Mouse (Mus musculus) CH12.LX (cell line): ENCODE results near the gene Mrpl55. TPM values are rescaled to one million over a fixed set of nuclear protein-coding genes. Genes with fewer than 3 reads are reported as not detected.

ENCODE experiments used
- DNase-seq: peaks from one replicate; pipeline ENCODE4 v3.0.0-alpha.2; 2013; ENCODE audit errors: extremely low read depth
- H3K27ac ChIP-seq: 2 replicates; pipeline ENCODE4 v1.5.1; 2012; ENCODE audit warnings: low read depth, mild to moderate bottlenecking, control low read depth, moderate library complexity; ENCODE audit not compliant: insufficient read depth
- H3K27me3 ChIP-seq: replicated peaks from 2 replicates; pipeline ENCODE3; 2012; ENCODE audit warnings: inconsistent platforms
- H3K36me3 ChIP-seq, 2 experiments: replicated peaks in 1 of 2; 2 replicates each; pipeline versions ENCODE3 to v1.6.1; 2012; ENCODE audit warnings: inconsistent platforms in 1 of 2, low read length in 1 of 2, mild to moderate bottlenecking in 1 of 2, mixed read lengths in 1 of 2, moderate library complexity in 1 of 2; ENCODE audit not compliant: control insufficient read depth in 1 of 2, insufficient read depth in 1 of 2
- H3K4me1 ChIP-seq, 2 experiments: 2 replicates each; pipeline ENCODE4 v1.6.1; 2012; ENCODE audit warnings: inconsistent platforms in 1 of 2, moderate library complexity in 1 of 2; ENCODE audit not compliant: insufficient read depth in 2 of 2, control insufficient read depth in 1 of 2
- H3K4me2 ChIP-seq: 2 replicates; pipeline ENCODE4 v1.6.1; 2012; ENCODE audit warnings: low read depth, mild to moderate bottlenecking, control low read depth; ENCODE audit not compliant: poor library complexity, insufficient read depth, severe bottlenecking
- H3K4me3 ChIP-seq, 3 experiments: fragments of 150-350 bp in 1 of 3; sonication (generic) in 1 of 3; replicated peaks in 1 of 3; 2 replicates each; pipeline versions ENCODE3 to v1.5.1; 2011 to 2012; ENCODE audit warnings: low read depth in 2 of 3, low read length in 2 of 3, mild to moderate bottlenecking in 2 of 3, moderate library complexity in 2 of 3, control low read depth in 1 of 3, improper control_type of control experiment in 1 of 3, inconsistent platforms in 1 of 3, mixed read lengths in 1 of 3; ENCODE audit not compliant: poor library complexity in 1 of 3
- H3K79me2 ChIP-seq: replicated peaks from 2 replicates; pipeline ENCODE4 v1.6.1; 2012; ENCODE audit warnings: mild to moderate bottlenecking, moderate library complexity; ENCODE audit not compliant: control insufficient read depth, poor library complexity, insufficient read depth, severe bottlenecking; ENCODE audit errors: extremely low read depth
- H3K9ac ChIP-seq: 2 replicates; pipeline ENCODE4 v1.6.1; 2012; ENCODE audit warnings: low read depth, mild to moderate bottlenecking, control low read depth, moderate library complexity; ENCODE audit not compliant: insufficient read depth
- H3K9me3 ChIP-seq: replicated peaks from 2 replicates; pipeline ENCODE3; 2012; ENCODE audit warnings: low read length, inconsistent platforms, mixed read lengths
- BHLHE40 ChIP-seq: IDR thresholded peaks from 2 replicates; pipeline ENCODE4 v1.6.1; 2011; ENCODE audit warnings: mild to moderate bottlenecking, low read depth, low read length, improper control_type of control experiment
- CHD1 ChIP-seq: IDR thresholded peaks from 2 replicates; pipeline ENCODE4 v1.6.1; 2012; ENCODE audit warnings: low read depth, low read length, improper control_type of control experiment, inconsistent platforms
- E2F4 ChIP-seq: IDR thresholded peaks from 2 replicates; pipeline ENCODE4 v1.6.1; 2011; ENCODE audit warnings: low read depth, low read length, improper control_type of control experiment; ENCODE audit not compliant: insufficient replicate concordance
- ETS1 ChIP-seq: conservative IDR thresholded peaks from 2 replicates; pipeline ENCODE4 v1.6.1; 2012; ENCODE audit warnings: low read depth, mild to moderate bottlenecking, inconsistent platforms, low read length, improper control_type of control experiment, moderate library complexity
- MAZ ChIP-seq: IDR thresholded peaks from 2 replicates; pipeline ENCODE4 v1.6.1; 2012; ENCODE audit warnings: low read depth, mild to moderate bottlenecking, inconsistent platforms, low read length, improper control_type of control experiment, moderate library complexity
- NRF1 ChIP-seq: IDR thresholded peaks from 2 replicates; pipeline ENCODE4 v1.6.1; 2014; ENCODE audit warnings: low read depth, mild to moderate bottlenecking, inconsistent platforms, low read length, improper control_type of control experiment, moderate library complexity
- POLR2A ChIP-seq: IDR thresholded peaks from 2 replicates; pipeline ENCODE4 v1.6.1; 2011; ENCODE audit warnings: low read depth, mild to moderate bottlenecking, improper control_type of control experiment, low read length
- RAD21 ChIP-seq: IDR thresholded peaks from 2 replicates; pipeline ENCODE4 v1.6.1; 2011; ENCODE audit warnings: low read depth, mild to moderate bottlenecking, low read length, improper control_type of control experiment, moderate library complexity
- SMC3 ChIP-seq: IDR thresholded peaks from 2 replicates; pipeline ENCODE4 v1.6.1; 2011; ENCODE audit warnings: low read depth, low read length, improper control_type of control experiment
- ZMIZ1 ChIP-seq: IDR thresholded peaks from 2 replicates; pipeline ENCODE4 v1.6.1; 2012; ENCODE audit warnings: low read depth, mild to moderate bottlenecking, inconsistent platforms, low read length, improper control_type of control experiment
- dilution Hi-C: fragments of 300-500 bp; cut with MboI; formaldehyde crosslinking; loops from 2 replicates; pipeline ENCODE4 v1.14.3; 2020; ENCODE audit warnings: low sequenced_read_pairs; ENCODE audit not compliant: extremely low pct_unique_long_range_greater_than_20kb, extremely low pct_ligation_motif_present
- in situ Hi-C: fragments of 300-500 bp; cut with MboI; formaldehyde crosslinking; loops from 3 replicates; pipeline ENCODE4 v1.14.3; 2019; ENCODE audit warnings: low sequenced_read_pairs, low pct_ligation_motif_present, low pct_unique_long_range_greater_than_20kb, mixed read lengths
- polyA plus RNA-seq: library from polyadenylated mRNA; unstranded; fragments of >175 nt; gene quantifications from 2 replicates; pipeline ENCODE4 v1.2.1, GENCODE M21; 2012; ENCODE audit warnings: low read depth; ENCODE audit not compliant: insufficient read length
- total RNA-seq, 2 experiments: library from RNA; depleted of rRNA; stranded (reverse); fragments of 300-350 nt in 1 of 2; fragments of >200 nt in 1 of 2; gene quantifications; 2 replicates each; pipeline ENCODE4 v1.2.3; 2012 to 2014

Gene Mrpl55
- total and polyA plus RNA-seq, 3 experiments, result 74.4 to 92.9 (median 88.2) TPM

DNA sequence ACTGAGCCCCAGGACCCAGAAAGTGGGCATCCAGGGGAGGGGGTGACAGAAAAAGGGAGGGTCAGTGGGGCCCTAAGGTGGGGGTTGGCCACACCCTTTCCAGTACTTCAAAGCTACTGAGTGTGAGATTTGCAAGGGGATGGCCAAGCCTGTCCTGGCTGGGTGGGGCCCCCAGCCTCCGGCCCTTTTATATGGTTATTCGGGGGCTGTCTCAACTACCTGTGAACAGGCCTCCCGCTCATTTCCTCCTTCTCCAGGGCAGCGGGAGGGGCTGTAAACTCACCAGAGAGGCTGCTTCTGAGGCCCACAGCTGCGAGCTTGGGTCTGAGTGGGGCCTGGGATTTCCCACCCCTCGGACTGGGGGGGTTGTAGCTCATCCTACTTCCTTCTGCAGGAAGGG is 41.6 kb downstream of the Mrpl55 start:
- Histone ChIP-seq H3K9ac (no peak overlapping the region), H3K4me1 (peaks cover 0 to 20% of the 10 kb centered on the region in 2 experiments; a peak in 2 of 4 replicates), H3K36me3 (no peaks in the 10 kb centered on the region), H3K79me2 (no peaks in the 10 kb centered on the region), H3K4me2 (no peak overlapping the region), H3K27me3 (peaks cover 96% of the 10 kb centered on the region), H3K4me3 (no peak overlapping the region), H3K9me3 (no peaks in the 10 kb centered on the region), H3K27ac (no peak overlapping the region)
- in situ Hi-C loops, result no loop called here
- TF ChIP-seq CHD1, result no peak
- no peak for TF ChIP-seq SMC3
- TF ChIP-seq RAD21, result no peak
- no peak for TF ChIP-seq E2F4
- dilution Hi-C loops, result no loop called here
- DNase-seq, result no peak

DNA sequence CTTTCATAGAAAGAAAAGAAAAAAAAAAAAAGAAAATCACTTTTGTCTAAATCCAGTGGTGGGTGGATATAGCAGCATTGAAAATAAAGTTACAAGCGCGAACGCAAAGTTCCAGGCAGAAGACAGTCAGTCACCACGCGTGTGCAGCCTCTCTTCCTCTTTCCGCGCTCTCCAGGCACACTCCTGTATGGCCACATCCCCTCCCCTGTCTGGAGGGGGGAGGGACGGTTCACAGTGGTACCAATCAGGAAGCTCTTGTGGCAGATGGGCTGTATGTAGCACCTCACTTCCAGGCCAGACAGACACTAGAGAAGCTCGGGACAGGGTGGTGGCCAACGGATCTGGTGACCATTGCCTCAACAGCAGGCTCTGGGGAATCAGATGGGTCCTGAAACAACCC is 45.8 kb downstream of the Mrpl55 start:
- Histone ChIP-seq H3K4me2 (no peak overlapping the region), H3K27ac (no peak overlapping the region), H3K9me3 (peaks cover 2% of the 10 kb centered on the region), H3K9ac (no peak overlapping the region), H3K36me3 (no peaks in the 10 kb centered on the region), H3K27me3 (peaks cover 95% of the 10 kb centered on the region), H3K4me1 (peaks cover 4 to 12% of the 10 kb centered on the region in 2 experiments; a peak in 3 of 4 replicates), H3K4me3 (no peak overlapping the region), H3K79me2 (no peaks in the 10 kb centered on the region)
- TF ChIP-seq POLR2A, result no peak
- no peak for TF ChIP-seq ETS1
- peak; percentile 27; the same call in 1 of the 2 replicates for TF ChIP-seq NRF1
- TF ChIP-seq MAZ, result no peak
- TF ChIP-seq CHD1, result no peak
- no peak for TF ChIP-seq ZMIZ1
- TF ChIP-seq BHLHE40, result peak; percentile 39; the same call in 1 of the 2 replicates
- DNase-seq, result peak; percentile 34
- dilution Hi-C loops, result no loop called here
- in situ Hi-C loops, result loop anchor here (5.0 kb wide), 1 partner anchor 34 kb away; no protein-coding TSS in a partner anchor

Other genes starting within 250 kb of the Mrpl55 start
- gene Hist3h2a, start 247.8 kb upstream of the Mrpl55 start, total RNA-seq (2012; rRNA removed), result 97.2 and 125 TPM in 2 replicates
- gene Hist3h2a, start 247.8 kb upstream of the Mrpl55 start, total RNA-seq (2014; rRNA removed), result 4.4 and 6.1 TPM in 2 replicates
- 0.79 and 1.2 TPM in 2 replicates for gene Hist3h2a, start 247.8 kb upstream of the Mrpl55 start, polyA plus RNA-seq
- 0.21 and 0.47 TPM in 2 replicates for gene Trim17, start 247.8 kb upstream of the Mrpl55 start, total RNA-seq (2012; rRNA removed)
- not detected in 2 replicates for gene Trim17, start 247.8 kb upstream of the Mrpl55 start, total RNA-seq (2014; rRNA removed)
- 0.20 and 0.49 TPM in 2 replicates for gene Trim17, start 247.8 kb upstream of the Mrpl55 start, polyA plus RNA-seq
- gene Trim11, start 224.4 kb upstream of the Mrpl55 start, total RNA-seq (2012; rRNA removed), result 32.5 and 33.2 TPM in 2 replicates
- 22.5 and 23.2 TPM in 2 replicates for gene Trim11, start 224.4 kb upstream of the Mrpl55 start, total RNA-seq (2014; rRNA removed)
- 21.8 and 23.0 TPM in 2 replicates for gene Trim11, start 224.4 kb upstream of the Mrpl55 start, polyA plus RNA-seq
- 0.13 and 0.17 TPM in 2 replicates for gene Obscn, start 66.1 kb upstream of the Mrpl55 start, total RNA-seq (2012; rRNA removed)
- 0.08 and 0.13 TPM in 2 replicates for gene Obscn, start 66.1 kb upstream of the Mrpl55 start, total RNA-seq (2014; rRNA removed)
- 0.09 and 0.14 TPM in 2 replicates for gene Obscn, start 66.1 kb upstream of the Mrpl55 start, polyA plus RNA-seq
- 7.5 and 7.9 TPM in 2 replicates for gene Iba57, start 38.7 kb upstream of the Mrpl55 start, total RNA-seq (2012; rRNA removed)
- gene Iba57, start 38.7 kb upstream of the Mrpl55 start, total RNA-seq (2014; rRNA removed), result 3.6 and 4.0 TPM in 2 replicates
- gene Iba57, start 38.7 kb upstream of the Mrpl55 start, polyA plus RNA-seq, result 4.6 and 5.1 TPM in 2 replicates
- 0.08 TPM in 1 of 2 replicates, not detected in the other for gene Gjc2, start 19.3 kb upstream of the Mrpl55 start, total RNA-seq (2012; rRNA removed)
- 0.13 TPM in 1 of 2 replicates, not detected in the other for gene Gjc2, start 19.3 kb upstream of the Mrpl55 start, total RNA-seq (2014; rRNA removed)
- gene Gjc2, start 19.3 kb upstream of the Mrpl55 start, polyA plus RNA-seq, result not detected in 2 replicates
- 148 and 149 TPM in 2 replicates for gene Guk1, start 10.3 kb upstream of the Mrpl55 start, total RNA-seq (2012; rRNA removed)
- gene Guk1, start 10.3 kb upstream of the Mrpl55 start, total RNA-seq (2014; rRNA removed), result 130 and 148 TPM in 2 replicates
- 111 and 139 TPM in 2 replicates for gene Guk1, start 10.3 kb upstream of the Mrpl55 start, polyA plus RNA-seq
- 15.3 and 18.2 TPM in 2 replicates for gene 2310033P09Rik, start 5.8 kb downstream of the Mrpl55 start, total RNA-seq (2012; rRNA removed)
- 7.9 and 8.6 TPM in 2 replicates for gene 2310033P09Rik, start 5.8 kb downstream of the Mrpl55 start, total RNA-seq (2014; rRNA removed)
- 44.1 and 50.2 TPM in 2 replicates for gene 2310033P09Rik, start 5.8 kb downstream of the Mrpl55 start, polyA plus RNA-seq
- 509 and 590 TPM in 2 replicates for gene Arf1, start 25.8 kb downstream of the Mrpl55 start, total RNA-seq (2012; rRNA removed)
- 475 and 498 TPM in 2 replicates for gene Arf1, start 25.8 kb downstream of the Mrpl55 start, total RNA-seq (2014; rRNA removed)
- gene Arf1, start 25.8 kb downstream of the Mrpl55 start, polyA plus RNA-seq, result 680 and 733 TPM in 2 replicates
- not detected in 2 replicates for gene Wnt3a, start 88.3 kb downstream of the Mrpl55 start, total RNA-seq (2012; rRNA removed)
- not detected in 2 replicates for gene Wnt3a, start 88.3 kb downstream of the Mrpl55 start, total RNA-seq (2014; rRNA removed)
- not detected in 2 replicates for gene Wnt3a, start 88.3 kb downstream of the Mrpl55 start, polyA plus RNA-seq
- not detected in 2 replicates for gene Wnt9a, start 104.4 kb downstream of the Mrpl55 start, total RNA-seq (2012; rRNA removed)
- not detected in 2 replicates for gene Wnt9a, start 104.4 kb downstream of the Mrpl55 start, total RNA-seq (2014; rRNA removed)
- not detected in 2 replicates for gene Wnt9a, start 104.4 kb downstream of the Mrpl55 start, polyA plus RNA-seq
- gene Prss38, start 173.2 kb downstream of the Mrpl55 start, total RNA-seq (2012; rRNA removed), result not detected in 2 replicates
- gene Prss38, start 173.2 kb downstream of the Mrpl55 start, total RNA-seq (2014; rRNA removed), result not detected in 2 replicates
- gene Prss38, start 173.2 kb downstream of the Mrpl55 start, polyA plus RNA-seq, result not detected in 2 replicates
- gene Jmjd4, start 247.6 kb downstream of the Mrpl55 start, total RNA-seq (2012; rRNA removed), result 10.2 and 14.0 TPM in 2 replicates
- 9.5 and 9.6 TPM in 2 replicates for gene Jmjd4, start 247.6 kb downstream of the Mrpl55 start, total RNA-seq (2014; rRNA removed)
- 14.3 and 15.7 TPM in 2 replicates for gene Jmjd4, start 247.6 kb downstream of the Mrpl55 start, polyA plus RNA-seq
- gene Snap47, start 248.7 kb downstream of the Mrpl55 start, total RNA-seq (2012; rRNA removed), result 81.8 and 101 TPM in 2 replicates
- 101 and 102 TPM in 2 replicates for gene Snap47, start 248.7 kb downstream of the Mrpl55 start, total RNA-seq (2014; rRNA removed)
- gene Snap47, start 248.7 kb downstream of the Mrpl55 start, polyA plus RNA-seq, result 93.9 and 95.9 TPM in 2 replicates